Mouse (Mus musculus): ENCODE results near the gene Ttc28. TPM values are rescaled to one million over a fixed set of nuclear protein-coding genes. Genes with fewer than 3 reads are reported as not detected.
A peak's percentile ranks its signal among the peaks of the same experiment; 100 is the strongest.
"Not testable (repeated sequence)": the region's sequence is repeated elsewhere in the genome, so short reads cannot be mapped to it uniquely, and the experiment has no call there.

Ttc28 gene
- 10 to 100 TPM; 17.9 to 18.4 TPM for total RNA-seq (2021)
- long read RNA-seq, experiment 1, partial matches to known transcripts: 3 of 4 reads
- long read RNA-seq, experiment 1, other reads (novel, unspliced or antisense): 1 of 4 reads
- long read RNA-seq, experiment 2, full-length matches to known transcripts: 1 of 5 reads
- long read RNA-seq, experiment 2, partial matches to known transcripts: 1 of 5 reads
- long read RNA-seq, experiment 2, other reads (novel, unspliced or antisense): 3 of 5 reads

DNA sequence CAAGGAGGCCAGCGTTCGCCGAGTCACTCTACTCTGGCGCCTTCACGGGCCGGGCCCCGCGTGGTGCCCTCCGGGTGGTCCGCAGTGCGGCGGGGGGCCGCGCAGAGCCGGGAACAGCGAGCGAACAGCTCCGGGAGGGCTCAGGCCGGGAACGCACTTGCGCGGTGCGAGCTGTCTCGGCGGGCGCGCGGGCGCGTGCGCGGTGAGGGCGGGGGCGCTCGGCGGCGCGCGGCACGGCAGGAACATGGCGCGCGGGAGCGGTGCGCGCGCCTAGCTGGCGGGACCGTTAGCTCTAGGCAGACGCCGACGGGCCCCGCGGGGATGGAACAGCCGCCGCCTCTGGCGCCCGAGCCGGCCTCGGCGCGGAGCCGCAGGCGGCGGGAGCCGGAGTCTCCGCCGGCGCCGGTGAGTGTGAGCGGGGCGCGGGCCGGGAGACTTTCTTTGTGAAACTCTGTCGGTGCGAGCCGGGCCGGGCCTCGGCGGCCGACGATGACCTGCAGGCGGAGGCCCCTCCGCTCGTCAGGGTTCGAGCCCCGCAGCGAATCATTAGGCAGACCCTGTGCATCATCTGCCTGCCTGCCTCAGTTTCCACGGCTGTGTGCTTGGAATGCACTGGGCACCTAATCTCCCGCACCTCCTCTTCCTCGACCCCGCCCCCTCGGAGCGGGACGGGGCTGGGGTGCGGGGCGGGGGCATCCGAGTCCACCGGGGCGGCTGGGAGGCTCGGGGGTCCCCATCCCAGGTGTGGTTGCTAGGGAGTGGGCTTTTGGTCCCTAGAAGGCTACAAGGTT lies at the start of gene Ttc28:
Gene Ttc28 (plus strand): TSS at position 220 of the 791 bp plus-strand sequence.
- intact Hi-C loops (cut with DNase I; ENCODE audit: low total_unique reads): no loop called here
- peak; percentile 90 for DNase-seq

DNA sequence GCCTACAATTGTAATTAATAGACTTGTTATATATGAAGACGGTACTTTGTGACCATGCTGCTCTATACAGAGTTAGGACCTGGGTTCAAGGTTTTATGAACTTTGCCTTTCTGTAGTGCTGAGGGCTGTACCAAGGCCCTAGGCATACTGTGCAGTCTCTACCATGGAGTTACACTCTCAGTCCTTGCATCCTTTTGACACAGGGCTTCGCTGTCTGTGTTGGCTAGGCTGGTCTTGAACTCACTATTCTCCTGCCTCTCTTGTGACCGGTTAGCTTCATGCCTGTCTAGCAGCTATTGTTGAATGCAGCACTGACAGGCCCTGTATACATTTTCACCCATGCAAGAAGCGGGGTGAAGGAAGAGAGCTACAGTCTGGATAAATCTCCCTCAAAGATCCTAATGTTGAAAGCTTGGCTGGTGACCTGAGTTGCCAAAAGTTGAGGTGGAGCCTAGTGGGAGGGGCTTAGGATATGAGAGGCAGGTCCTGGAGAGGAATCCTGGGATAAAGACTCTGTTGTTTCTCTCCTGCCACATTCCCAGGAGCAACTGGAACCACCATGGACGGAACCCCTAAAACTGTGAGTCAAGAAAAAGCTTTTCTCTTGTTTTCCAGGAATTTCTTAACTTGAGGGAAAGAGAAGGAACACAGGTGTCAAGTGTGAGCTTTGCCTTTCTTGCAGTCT lies 48.4 kb upstream of the Ttc28 start:
- DNase-seq: no peak
- intact Hi-C loops (cut with DNase I; ENCODE audit: low total_unique reads): loop anchor here (10.0 kb wide), 1 partner anchor 94 kb away; no protein-coding TSS in a partner anchor

DNA sequence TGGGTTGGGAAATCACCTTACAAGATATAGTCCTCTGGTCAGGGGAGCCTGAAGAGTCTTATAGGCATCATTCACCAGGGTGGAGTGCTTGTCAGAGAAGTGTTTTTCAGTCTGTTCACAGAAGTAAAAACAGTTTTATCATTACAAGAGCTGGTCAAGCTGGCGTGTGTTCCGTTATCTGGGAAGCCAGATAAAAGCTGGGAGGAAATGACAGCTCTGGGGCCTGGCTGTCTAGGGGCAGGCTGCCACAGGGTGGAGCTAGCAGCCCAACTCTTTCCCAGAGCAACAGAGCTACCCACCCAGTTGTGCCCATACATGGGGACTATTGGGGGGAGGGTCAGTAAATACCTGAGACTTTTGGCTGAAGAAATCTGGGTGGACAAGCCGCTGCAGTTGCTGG lies 43.6 kb upstream of the Ttc28 start:
- peak; percentile 43 for DNase-seq
- intact Hi-C loops (cut with DNase I; ENCODE audit: low total_unique reads): loop anchor here (5.0 to 10.0 kb wide), 2 partner anchors 89 to 436 kb away; no protein-coding TSS in a partner anchor

DNA sequence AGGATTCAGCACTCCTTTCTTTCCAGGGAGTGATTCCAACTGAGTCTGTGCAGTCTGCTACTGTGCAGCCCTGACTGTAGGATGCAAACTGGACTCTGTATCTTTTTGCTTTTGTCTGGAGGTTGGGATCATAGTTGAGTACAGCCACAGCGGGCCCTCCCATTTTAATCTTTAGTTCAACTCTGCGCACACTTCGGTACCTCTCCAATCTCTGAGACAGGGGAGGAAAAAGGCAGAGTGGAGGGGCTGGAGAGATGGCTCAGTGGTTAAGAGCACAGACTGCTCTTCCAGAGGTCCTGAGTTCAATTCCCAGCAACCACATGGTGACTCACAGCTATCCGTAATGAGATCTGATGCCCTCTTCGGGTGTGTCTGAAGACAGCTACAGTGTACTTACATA lies 41.6 kb upstream of the Ttc28 start:
- intact Hi-C loops (cut with DNase I; ENCODE audit: low total_unique reads): loop anchor here (5.0 to 10.0 kb wide), 2 partner anchors 87 to 434 kb away; no protein-coding TSS in a partner anchor
- DNase-seq: not testable (repeated sequence)

DNA sequence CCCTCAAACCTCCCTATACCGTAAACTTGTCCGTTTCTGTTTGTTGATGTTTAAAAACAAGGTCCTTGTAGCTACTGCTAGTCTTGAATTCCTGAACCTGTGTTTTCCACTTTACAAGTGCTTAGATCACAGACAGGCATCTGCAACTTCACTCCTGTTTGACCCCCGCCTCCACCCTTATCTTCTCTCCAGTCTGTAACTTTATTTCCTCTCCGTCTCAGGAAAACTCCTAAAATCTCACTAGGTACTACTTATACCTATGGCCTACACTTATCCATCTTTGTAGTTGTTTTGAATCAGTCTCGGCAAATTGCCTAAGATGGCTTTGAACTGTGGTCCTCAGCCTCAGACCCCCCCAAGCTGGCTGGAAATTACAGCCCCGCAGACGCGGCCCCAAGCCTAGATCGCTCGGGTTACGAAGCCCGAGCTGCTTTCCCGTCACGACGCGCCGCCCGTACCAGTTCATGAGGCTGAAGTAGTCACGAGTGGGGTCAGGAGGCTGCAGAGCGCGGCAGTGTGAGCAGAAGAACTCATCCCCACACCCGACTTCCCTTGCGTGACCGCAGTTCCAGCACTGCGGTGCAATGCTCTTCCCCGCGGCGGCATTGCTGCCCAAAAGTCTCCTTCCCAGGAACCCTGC lies 40.4 kb upstream of the Ttc28 start:
- DNase-seq: no peak
- intact Hi-C loops (cut with DNase I; ENCODE audit: low total_unique reads): loop anchor here (5.0 to 10.0 kb wide), 2 partner anchors 86 to 433 kb away; no protein-coding TSS in a partner anchor

DNA sequence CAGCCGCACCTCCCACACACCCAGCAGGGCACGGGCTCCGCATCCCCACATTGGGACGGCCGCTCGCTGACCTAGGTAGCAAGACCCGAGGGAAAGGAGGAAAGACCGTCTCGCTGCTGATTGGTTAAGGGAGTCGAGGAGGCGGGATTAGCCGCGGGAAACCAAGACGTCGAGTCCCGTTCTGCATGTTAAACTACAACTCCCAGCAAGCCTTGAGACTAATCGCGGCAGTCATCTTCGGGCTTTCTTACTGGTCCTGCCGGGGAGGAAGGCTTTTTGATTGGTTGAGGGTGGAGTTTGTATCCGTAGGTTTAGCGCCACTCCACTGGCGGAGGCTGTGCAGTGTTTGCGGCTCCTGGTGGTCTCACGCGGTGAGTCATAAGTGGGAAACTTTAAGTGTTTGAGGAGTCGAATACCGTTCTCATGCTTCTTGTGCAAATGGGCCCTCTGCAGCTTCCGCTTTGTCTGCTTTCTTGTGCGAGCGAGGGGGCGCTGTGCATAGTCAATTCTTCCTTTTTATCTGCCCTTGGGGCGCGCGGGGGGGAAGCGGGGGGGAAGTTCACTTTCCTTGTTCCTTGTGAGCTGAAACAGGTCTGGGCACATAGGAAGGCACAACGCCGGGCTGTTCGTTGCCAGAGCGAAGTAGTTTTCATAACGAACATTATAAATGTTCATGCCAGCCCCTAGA lies 39.8 kb upstream of the Ttc28 start, which contains the start of the genes Hscb and Chek2:
Gene Hscb (minus strand): TSS at position 100 of the 688 bp plus-strand sequence.
Gene Chek2 (plus strand): TSS at position 302 of the 688 bp plus-strand sequence.
- intact Hi-C loops (cut with DNase I; ENCODE audit: low total_unique reads): loop anchor here (5.0 to 10.0 kb wide), 2 partner anchors 85 to 432 kb away; no protein-coding TSS in a partner anchor
- peak; percentile 95 for DNase-seq

DNA sequence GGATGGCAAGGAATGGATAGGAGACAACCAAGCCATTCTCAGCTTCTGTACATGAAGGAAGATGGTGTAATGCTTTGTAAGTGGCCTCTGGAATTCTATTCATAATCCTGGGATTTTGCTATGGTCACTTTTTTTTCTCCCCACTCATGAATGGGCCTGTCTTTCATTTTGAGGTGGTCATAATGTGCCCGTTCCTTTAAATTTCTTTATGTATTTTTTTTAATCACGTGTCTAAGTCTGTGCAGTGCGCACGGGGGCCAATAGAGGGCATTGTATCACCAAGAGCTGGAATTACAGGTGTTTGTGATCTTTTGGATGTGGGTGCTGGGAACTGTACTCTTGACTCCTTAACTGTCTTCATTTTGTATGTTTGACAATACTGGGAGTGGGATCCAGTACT lies 39.1 kb upstream of the Ttc28 start:
- intact Hi-C loops (cut with DNase I; ENCODE audit: low total_unique reads): no loop called here

DNA sequence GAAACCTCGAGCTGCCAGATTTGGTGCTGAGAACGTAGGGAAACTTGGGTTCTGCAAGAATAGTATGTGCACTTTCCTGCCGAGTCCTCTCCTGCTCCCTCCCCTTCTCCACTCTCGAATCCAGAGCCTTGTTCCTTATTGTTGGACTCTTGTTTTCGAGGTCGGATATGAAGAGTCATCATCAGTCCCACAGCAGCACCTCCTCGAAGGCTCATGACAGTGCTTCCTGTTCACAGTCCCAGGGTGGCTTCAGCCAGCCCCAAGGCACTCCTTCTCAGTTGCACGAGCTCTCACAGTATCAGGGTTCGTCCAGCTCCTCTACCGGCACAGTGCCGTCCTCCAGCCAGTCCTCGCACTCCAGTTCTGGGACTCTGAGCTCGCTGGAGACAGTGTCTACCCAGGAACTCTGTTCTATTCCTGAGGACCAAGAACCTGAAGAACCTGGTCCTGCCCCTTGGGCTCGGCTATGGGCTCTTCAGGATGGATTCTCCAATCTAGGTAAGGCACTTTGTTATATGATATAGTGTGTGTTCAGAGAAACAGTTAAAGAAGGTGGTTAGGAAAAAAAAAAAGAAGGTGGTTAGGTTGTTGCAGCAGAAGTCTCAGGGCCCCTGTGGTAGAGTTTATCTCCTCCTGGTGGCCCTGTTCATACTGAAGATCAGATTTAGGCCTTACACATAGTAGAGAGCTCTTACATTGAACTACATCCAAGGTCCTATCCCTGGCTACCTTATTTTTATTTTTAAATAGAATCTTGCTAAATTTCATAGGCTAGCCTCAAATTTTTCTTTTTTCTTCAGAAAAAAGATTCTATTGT lies 38.3 kb upstream of the Ttc28 start:
- intact Hi-C loops (cut with DNase I; ENCODE audit: low total_unique reads): no loop called here
- DNase-seq: no peak

More for the DNA sequence above, 39.1 kb upstream of the Ttc28 start:
- DNase-seq: no peak

DNA sequence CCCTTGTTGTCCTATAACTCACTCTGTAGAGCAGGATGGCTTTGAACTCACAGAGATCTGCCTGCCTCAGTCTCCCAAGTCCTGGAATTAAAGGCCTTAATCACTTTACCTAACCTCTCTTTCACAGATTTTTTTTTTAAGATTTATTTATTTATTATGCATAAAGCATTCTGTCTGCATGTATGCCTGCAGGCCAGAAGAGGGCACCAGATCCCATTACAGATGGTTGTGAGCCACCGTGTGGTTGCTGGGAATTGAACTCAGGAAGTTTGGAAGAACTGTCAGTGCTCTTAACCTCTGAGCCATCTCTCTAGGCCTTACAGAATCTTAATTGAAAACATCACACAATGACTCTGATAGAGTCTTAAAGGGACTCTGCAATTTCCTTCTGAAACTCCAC lies 26.6 kb upstream of the Ttc28 start:
- intact Hi-C loops (cut with DNase I; ENCODE audit: low total_unique reads): no loop called here
- no peak for DNase-seq

DNA sequence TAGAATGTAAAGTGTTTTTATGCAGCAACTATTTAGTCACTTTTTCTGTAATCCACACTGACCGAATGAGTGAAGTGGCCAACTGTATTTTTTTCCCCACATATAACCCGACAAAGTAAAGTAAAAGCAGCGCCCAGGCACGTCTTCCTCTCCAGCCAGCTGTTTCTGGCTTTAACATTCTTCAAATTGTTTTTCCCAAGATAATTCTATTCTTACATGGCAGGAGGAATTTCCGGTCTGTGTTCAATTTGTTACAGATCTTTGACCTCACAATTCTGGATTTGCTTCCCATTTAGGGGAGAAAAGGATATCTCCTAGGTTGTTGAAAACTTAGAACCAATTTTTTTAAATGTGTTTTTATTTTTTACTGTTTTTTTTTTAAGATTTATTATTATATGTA lies 22.5 kb upstream of the Ttc28 start:
- intact Hi-C loops (cut with DNase I; ENCODE audit: low total_unique reads): no loop called here
- DNase-seq: no peak

DNA sequence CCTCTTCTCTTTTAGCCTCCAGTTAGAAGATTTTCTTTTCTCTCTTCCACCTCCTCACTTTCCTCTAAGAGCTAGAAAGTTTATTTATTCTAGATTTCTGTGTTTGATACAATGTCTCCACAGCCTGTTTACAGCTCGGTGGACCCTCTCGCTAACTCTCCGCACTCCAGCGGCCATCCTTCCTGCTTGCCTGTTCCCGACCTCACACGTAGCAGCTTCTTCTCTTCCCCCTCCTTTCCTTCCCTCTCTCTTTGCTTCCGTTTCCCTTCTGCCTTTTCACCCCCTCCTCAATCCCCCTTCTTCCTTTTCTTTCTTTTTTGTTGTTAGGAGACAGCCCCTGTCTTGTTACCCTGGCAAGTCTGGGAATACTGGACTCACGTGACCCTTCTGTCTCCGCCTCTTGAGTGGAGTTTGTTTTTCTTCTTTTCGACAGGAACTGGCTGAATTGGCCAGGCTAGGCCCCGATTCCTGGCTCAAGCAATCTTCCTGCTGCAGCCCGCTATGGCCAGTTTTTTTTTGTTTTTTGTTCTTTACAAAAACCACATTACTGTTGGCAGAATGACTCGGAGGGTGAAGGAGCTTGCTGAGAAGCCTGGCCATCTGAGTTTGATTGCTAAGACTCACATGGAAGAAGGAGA lies 20.5 kb upstream of the Ttc28 start:
- intact Hi-C loops (cut with DNase I; ENCODE audit: low total_unique reads): no loop called here

DNA sequence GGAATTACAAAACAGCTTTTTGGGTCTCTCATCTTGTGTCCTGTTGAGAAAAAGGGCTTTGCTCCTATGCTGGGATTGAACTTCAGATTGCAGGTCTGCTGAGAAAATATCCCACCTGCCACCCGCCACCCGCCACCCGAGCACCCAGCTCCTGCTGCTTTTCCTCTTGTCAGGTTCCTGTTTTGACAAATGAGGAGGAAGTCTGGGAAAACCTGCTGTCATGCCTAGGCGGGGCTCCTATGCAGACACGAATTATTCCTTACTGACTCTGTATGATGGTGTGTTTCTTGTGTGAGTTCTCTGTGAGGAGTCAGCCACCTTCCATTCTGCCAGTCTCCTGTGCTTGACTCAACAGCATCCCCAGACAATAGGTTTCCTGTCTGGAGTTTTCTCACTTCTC lies 19.2 kb upstream of the Ttc28 start:
- DNase-seq: no peak
- intact Hi-C loops (cut with DNase I; ENCODE audit: low total_unique reads): no loop called here

More for the DNA sequence above, 20.5 kb upstream of the Ttc28 start:
- peak; percentile 62 for DNase-seq

DNA sequence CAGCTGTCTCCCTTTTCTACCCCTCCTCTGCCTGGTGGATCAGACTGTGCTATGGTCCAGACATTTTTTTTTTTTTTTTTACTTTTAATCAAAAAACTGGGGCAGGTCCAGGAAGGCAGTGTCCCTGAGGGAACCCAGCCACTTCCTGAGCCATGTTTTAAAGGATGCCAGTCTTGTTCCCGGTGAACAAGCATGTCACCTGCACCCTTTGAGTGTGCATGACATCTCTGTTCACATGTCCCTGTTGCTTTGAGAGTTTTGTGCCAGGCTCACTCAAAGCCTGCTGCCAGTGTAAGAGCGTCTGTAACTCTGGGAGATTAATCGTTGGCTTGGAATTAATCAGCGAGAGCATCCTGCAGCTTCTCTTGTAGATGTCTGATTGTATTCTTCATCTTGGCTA lies 11.1 kb upstream of the Ttc28 start:
- intact Hi-C loops (cut with DNase I; ENCODE audit: low total_unique reads): loop anchor here (5.0 kb wide), 1 partner anchor 54 kb away; no protein-coding TSS in a partner anchor
- no peak for DNase-seq

DNA sequence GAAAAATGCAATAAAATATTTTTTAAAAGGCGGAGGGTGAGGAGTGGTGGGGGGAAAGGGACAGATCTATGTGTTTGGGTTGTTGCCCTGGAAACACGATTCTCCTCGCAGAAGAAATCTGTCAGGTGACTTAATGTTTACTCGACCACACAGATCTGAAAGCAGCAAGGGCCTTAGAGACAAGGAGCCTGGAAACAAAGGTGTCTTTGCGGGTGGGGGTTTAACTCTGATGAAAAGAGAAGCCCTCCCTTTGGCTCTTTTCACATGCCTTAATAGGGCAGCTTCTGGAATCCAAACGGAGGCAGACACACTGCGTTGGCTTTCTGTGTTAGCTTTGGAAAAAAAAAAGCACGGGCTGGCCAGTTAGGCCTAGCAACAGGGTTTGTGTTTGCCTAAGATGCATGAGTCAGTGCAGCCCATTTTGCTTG lies 10.3 kb upstream of the Ttc28 start:
- intact Hi-C loops (cut with DNase I; ENCODE audit: low total_unique reads): loop anchor here (5.0 kb wide), 1 partner anchor 53 kb away; no protein-coding TSS in a partner anchor
- DNase-seq: no peak

DNA sequence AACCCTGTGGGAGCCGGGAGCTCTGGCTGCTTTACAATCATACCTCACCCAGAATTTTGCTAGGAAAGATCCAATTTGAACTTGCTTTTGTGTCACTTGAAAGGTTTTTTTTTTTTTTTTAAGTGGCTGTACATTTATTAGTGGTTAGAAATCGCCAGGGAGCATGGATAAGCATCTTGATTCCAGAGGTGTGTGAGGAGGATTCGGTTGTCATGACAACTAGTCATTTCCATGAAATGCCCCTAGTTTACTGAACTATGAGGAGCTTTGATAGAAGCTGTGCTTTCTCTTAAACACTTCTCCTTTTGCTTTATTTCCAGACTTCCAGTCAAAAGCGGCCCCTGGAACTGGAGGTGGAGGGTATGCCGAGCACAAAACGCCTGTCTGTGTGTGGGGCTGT lies 6.4 kb upstream of the Ttc28 start:
- intact Hi-C loops (cut with DNase I; ENCODE audit: low total_unique reads): no loop called here
- no peak for DNase-seq

DNA sequence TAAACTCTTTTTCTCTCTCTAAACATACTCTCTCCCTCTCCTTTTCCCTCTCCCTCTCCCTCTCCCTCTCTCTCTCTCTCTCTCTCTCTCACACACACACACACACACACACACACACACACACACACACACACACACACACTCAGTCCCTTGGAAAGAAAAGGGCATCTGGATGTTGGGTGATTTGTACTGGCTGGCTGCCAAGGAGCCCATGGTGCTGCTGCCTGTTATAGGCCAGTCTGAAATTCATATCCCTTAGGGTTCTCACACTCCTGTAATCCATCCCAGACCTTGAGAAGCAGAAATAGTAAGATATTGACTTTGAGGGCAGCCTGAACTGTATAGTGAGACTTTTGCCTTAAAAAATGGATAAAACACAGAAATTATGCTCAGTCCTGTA lies 4.9 kb upstream of the Ttc28 start:
- intact Hi-C loops (cut with DNase I; ENCODE audit: low total_unique reads): no loop called here
- peak; percentile 24 for DNase-seq

DNA sequence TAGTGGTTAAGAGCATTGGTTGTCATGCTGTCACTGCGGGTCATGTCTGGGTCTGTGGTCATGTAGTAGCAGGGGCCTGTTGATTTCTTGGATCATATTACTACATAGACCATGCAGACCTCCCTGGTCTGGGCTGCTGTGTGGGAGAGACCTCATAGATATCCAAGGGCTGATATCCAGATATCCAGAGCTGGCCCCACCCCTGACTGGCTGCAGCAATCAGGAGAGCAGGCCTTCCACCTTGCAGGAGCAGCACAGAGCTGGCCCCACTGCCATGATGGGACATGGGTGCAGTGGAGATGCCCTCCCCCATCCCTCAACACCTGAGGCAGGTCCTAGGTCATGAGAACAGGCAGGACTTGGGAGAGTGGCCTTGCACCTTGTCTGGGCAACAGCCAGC lies 4.3 kb upstream of the Ttc28 start:
- DNase-seq: no peak

More for the DNA sequence above, 4.3 kb upstream of the Ttc28 start:
- intact Hi-C loops (cut with DNase I; ENCODE audit: low total_unique reads): no loop called here
